Mouse (Mus musculus) liver, adult 2 months (tissue): ENCODE results near the gene Kndc1. TPM values are rescaled to one million over a fixed set of nuclear protein-coding genes. Genes with fewer than 3 reads are reported as not detected.

ENCODE experiments used
- DNase-seq: peaks from one replicate; pipeline ENCODE4 v3.0.0-alpha.2; 2011; ENCODE audit warnings: low read depth, low spot score; ENCODE audit errors: extremely low read depth
- H3K27ac ChIP-seq: fragments of 200-500 bp; replicated peaks from 2 replicates; pipeline ENCODE4 v1.5.1; 2012; ENCODE audit warnings: low read depth, mild to moderate bottlenecking, control low read depth, inconsistent platforms, low read length; ENCODE audit not compliant: insufficient read depth
- H3K27me3 ChIP-seq: fragments of 200-500 bp; 2 replicates; pipeline ENCODE4 v1.6.1; 2012; ENCODE audit warnings: mild to moderate bottlenecking, moderate library complexity, low read length, inconsistent platforms; ENCODE audit not compliant: control insufficient read depth, insufficient read depth
- H3K36me3 ChIP-seq: fragments of 200-500 bp; 2 replicates; pipeline ENCODE4 v1.6.1; 2012; ENCODE audit warnings: low read length, inconsistent platforms; ENCODE audit not compliant: control insufficient read depth, insufficient read depth
- H3K4me1 ChIP-seq: fragments of 200-500 bp; 2 replicates; pipeline ENCODE4 v1.6.1; 2011; ENCODE audit warnings: low read length; ENCODE audit not compliant: control insufficient read depth, insufficient read depth
- H3K4me3 ChIP-seq: fragments of 200-500 bp; 2 replicates; pipeline ENCODE4 v1.5.1; 2011; ENCODE audit warnings: low read depth, mild to moderate bottlenecking, control low read depth, low read length, moderate library complexity; ENCODE audit not compliant: insufficient read depth
- H3K79me2 ChIP-seq: fragments of 200-500 bp; 2 replicates; pipeline ENCODE4 v1.6.1; 2012; ENCODE audit warnings: inconsistent platforms, mild to moderate bottlenecking, low read length, moderate library complexity; ENCODE audit not compliant: control insufficient read depth, insufficient read depth
- H3K9ac ChIP-seq: fragments of 200-500 bp; 2 replicates; pipeline ENCODE4 v1.6.1; 2012; ENCODE audit warnings: low read depth, mild to moderate bottlenecking, control low read depth, inconsistent platforms, low read length
- CTCF ChIP-seq: fragments of 200-500 bp; IDR thresholded peaks from 2 replicates; pipeline ENCODE4 v1.5.1; 2011; ENCODE audit warnings: low read depth, low read length, control low read depth
- POLR2A ChIP-seq: fragments of 200-500 bp; IDR thresholded peaks from 2 replicates; pipeline ENCODE4 v1.6.1; 2011; ENCODE audit warnings: low read length, control low read depth; ENCODE audit not compliant: insufficient read depth; ENCODE audit errors: extremely low read depth
- WGBS: fragments of 180-500 bp; shearing (Covaris S2); methylation state at CpG from one replicate; pipeline ENCODE4 v1.1.7; 2018; 5-methylcytosine and 5-hydroxymethylcytosine counted together
- polyA plus RNA-seq: library from polyadenylated mRNA; depleted of rRNA; stranded (reverse); fragments of >200 nt; gene quantifications from 2 replicates; pipeline ENCODE4 v1.2.3, GENCODE M21; 2012
- total RNA-seq: library from RNA; depleted of rRNA; stranded (reverse); fragments of >200 nt; gene quantifications from 2 replicates; pipeline ENCODE4 v1.2.3, GENCODE M21; 2014

The Kndc1 gene
- total and polyA plus RNA-seq, 2 experiments, result 0.09 TPM; not detected in 1

DNA sequence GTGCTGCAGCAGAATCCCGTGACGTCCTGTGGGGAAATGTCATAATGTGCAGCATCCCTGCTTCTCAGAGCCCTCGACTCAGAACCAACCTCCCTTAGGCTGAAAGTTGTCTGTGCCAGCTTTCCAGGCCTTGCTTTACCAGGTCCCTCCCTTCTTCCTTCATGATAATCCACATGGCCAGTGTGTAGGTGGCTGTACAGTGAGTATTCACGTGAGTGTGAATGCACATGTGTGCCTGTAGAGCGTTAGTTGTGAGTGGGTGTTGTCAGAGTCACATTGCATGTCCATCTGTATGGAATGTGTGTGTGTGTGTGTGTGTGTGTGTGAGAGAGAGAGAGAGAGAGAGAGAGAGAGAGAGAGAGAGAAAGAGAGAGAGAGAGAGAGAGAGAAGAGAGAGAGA lies 16.4 kb upstream of the Kndc1 start:
- no peak overlapping the region for H3K27ac ChIP-seq
- no peak overlapping the region for H3K9ac ChIP-seq
- no peaks in the 10 kb centered on the region for H3K27me3 ChIP-seq
- WGBS, result 61% methylated on average over 5 of the region's 5 CpGs
- H3K36me3 ChIP-seq, result no peaks in the 10 kb centered on the region
- DNase-seq, result no peak
- no peaks in the 10 kb centered on the region for H3K4me1 ChIP-seq
- H3K4me3 ChIP-seq, result no peak overlapping the region
- TF ChIP-seq CTCF (no peak), POLR2A (no peak)
- no peaks in the 10 kb centered on the region for H3K79me2 ChIP-seq

DNA sequence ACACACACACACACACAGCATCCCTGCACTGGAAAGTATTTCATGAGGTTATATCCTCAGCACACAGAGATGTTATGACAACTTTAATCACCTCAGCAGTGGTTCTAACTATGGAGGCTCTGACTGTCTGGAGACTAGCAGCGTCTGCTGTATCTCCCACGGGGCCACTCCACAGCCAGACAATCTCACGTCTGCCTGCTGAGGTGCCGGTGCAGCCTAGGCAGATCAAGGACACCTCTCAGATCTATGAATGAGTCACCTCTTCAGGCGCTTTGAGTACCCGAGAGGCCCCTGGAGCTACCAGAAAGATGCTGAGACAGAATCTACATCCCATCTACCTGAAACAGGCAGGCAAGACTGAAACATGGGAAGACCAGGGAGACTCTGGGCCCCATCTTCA lies 15.9 kb upstream of the Kndc1 start:
- Histone ChIP-seq H3K4me1 (no peaks in the 10 kb centered on the region), H3K4me3 (no peak overlapping the region), H3K27ac (no peak overlapping the region), H3K79me2 (no peaks in the 10 kb centered on the region), H3K36me3 (no peaks in the 10 kb centered on the region), H3K27me3 (no peaks in the 10 kb centered on the region), H3K9ac (no peak overlapping the region)
- TF ChIP-seq POLR2A (no peak), CTCF (no peak)
- DNase-seq, result no peak
- 63% methylated on average over 6 of the region's 6 CpGs for WGBS

DNA sequence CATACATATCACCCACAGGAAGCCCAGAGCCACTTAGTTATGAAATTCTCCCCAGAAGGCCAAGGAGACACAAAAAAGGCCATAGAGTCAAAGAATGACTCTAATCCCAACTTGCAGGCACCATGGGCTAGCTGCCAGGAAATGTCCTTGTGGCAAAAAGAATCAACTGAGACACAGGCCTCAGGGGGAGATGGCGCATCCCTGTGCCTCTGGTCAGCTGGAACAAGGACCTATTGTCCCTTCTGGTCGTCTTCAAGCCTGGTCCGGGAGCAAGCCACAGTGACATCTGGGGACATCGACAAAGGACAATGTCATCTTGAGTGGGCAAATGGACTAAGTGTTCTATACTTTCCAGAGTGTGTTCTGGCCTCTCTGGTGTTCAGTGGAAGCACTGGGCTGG lies 11.0 kb upstream of the Kndc1 start:
- WGBS, result 83% methylated on average over 4 of the region's 4 CpGs
- no peak for TF ChIP-seq POLR2A
- no peak for TF ChIP-seq CTCF
- no peak overlapping the region for H3K27ac ChIP-seq
- no peaks in the 10 kb centered on the region for H3K36me3 ChIP-seq
- no peaks in the 10 kb centered on the region for H3K4me1 ChIP-seq
- H3K4me3 ChIP-seq, result no peak overlapping the region
- no peak for DNase-seq
- H3K27me3 ChIP-seq, result no peaks in the 10 kb centered on the region
- no peaks in the 10 kb centered on the region for H3K79me2 ChIP-seq
- no peak overlapping the region for H3K9ac ChIP-seq

- H3K36me3 ChIP-seq, result no peaks in the 10 kb centered on the region
- no peaks in the 10 kb centered on the region for H3K4me1 ChIP-seq
- no peak overlapping the region for H3K4me3 ChIP-seq
- DNase-seq, result no peak
- TF ChIP-seq CTCF (no peak), POLR2A (no peak)
- peaks cover 5% of the 10 kb centered on the region; the same call in 1 of the 2 replicates for H3K27me3 ChIP-seq
- 56% methylated on average over 5 of the region's 5 CpGs for WGBS
- H3K79me2 ChIP-seq, result no peaks in the 10 kb centered on the region
- no peak overlapping the region for H3K9ac ChIP-seq
- no peak overlapping the region for H3K27ac ChIP-seq
Measured at GRCm38 (mm10) chr7:139891779-139892178, 2.7 kb upstream of the Kndc1 start.

- DNase-seq, result no peak
- TF ChIP-seq CTCF (no peak), POLR2A (no peak)
- 68% methylated on average over 7 of the region's 7 CpGs for WGBS
Measured at GRCm38 (mm10) chr7:139896271-139896670, 1.8 kb downstream of the Kndc1 start.

DNA sequence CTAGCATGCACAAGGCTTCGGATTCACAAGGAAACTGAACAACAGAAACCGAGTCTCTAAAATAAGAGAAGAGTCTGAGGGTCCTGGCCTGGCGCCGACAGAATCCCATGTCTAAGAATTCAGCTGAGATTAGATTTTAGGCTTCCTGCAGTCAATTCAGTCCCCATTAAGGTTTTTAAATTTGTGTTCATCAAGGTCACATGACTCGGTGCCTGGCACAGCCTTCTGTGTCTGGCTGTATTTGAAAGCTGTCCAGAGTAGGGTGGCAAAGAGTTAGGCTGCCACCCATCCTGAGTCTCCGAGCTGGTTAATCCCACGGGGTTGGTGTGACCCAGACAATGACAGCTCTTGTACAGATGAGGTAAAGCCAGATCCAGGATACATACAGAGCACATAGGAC lies 2.3 kb downstream of the Kndc1 start:
- TF ChIP-seq POLR2A (no peak), CTCF (no peak)
- WGBS, result 75% methylated on average over 7 of the region's 7 CpGs
- H3K27me3 ChIP-seq, result peaks cover 5% of the 10 kb centered on the region; the same call in 1 of the 2 replicates

More at GRCm38 (mm10) chr7:139896271-139896670, 1.8 kb downstream of the Kndc1 start:
- Histone ChIP-seq H3K4me3 (no peak overlapping the region), H3K4me1 (no peaks in the 10 kb centered on the region), H3K27ac (no peak overlapping the region), H3K9ac (no peak overlapping the region), H3K79me2 (no peaks in the 10 kb centered on the region), H3K36me3 (no peaks in the 10 kb centered on the region), H3K27me3 (peaks cover 5% of the 10 kb centered on the region; the same call in 1 of the 2 replicates)

More for the DNA sequence above, 2.3 kb downstream of the Kndc1 start:
- Histone ChIP-seq H3K79me2 (no peaks in the 10 kb centered on the region), H3K36me3 (no peaks in the 10 kb centered on the region), H3K27ac (no peak overlapping the region), H3K4me3 (no peak overlapping the region), H3K9ac (no peak overlapping the region), H3K4me1 (no peaks in the 10 kb centered on the region)
- DNase-seq, result no peak
